Mouse (Mus musculus): ENCODE measurements around the gene Tuba1c.
A peak's percentile ranks its signal among the peaks of the same experiment; 100 is the strongest.

- TF ChIP-seq CTCF (IDR thresholded peaks at IDR 0.05; ENCODE audit: low read depth) (peak; percentile 99), EP300 (IDR thresholded peaks at IDR 0.05; ENCODE audit: low read depth) (no peak)
Measured at GRCm38 (mm10) chr15:98993093-98993793, 36.4 kb upstream of the Tuba1c start.

All from liver, embryonic 14.5 days (tissue).